Mouse (Mus musculus) liver, embryonic 13.5 days (tissue): ENCODE data around the gene Ap5s1. TPM values are rescaled to one million over a fixed set of nuclear protein-coding genes. Genes with fewer than 3 reads are reported as not detected.

Experiments used
- ATAC-seq: fragments of 200-750 bp; cut with Nextera tagmentation; 2 replicates; pipeline ENCODE4 v1.8.0; 2017; ENCODE audit warnings: low read depth, mild to moderate bottlenecking, moderate number of reproducible peaks, moderate library complexity
- DNase-seq: peaks from one replicate; pipeline ENCODE4 v3.0.0; 2022
- H3K27ac ChIP-seq: fragments of 300-500 bp; sonication (generic); 2 replicates; pipeline ENCODE4 v1.5.1; 2015; ENCODE audit warnings: moderate library complexity, mild to moderate bottlenecking, inconsistent platforms
- H3K27me3 ChIP-seq: fragments of 300-500 bp; sonication (generic); 2 replicates; pipeline ENCODE4 v1.6.1; 2015; ENCODE audit warnings: mild to moderate bottlenecking, inconsistent platforms
- H3K36me3 ChIP-seq: fragments of 300-500 bp; sonication (generic); 2 replicates; pipeline ENCODE4 v1.6.1; 2015; ENCODE audit warnings: mild to moderate bottlenecking, inconsistent platforms
- H3K4me1 ChIP-seq: fragments of 300-500 bp; sonication (generic); replicated peaks from 2 replicates; pipeline ENCODE4 v1.6.1; 2015; ENCODE audit warnings: inconsistent platforms
- H3K4me2 ChIP-seq: fragments of 300-500 bp; sonication (generic); 2 replicates; pipeline ENCODE4 v1.6.1; 2015; ENCODE audit warnings: inconsistent platforms, mild to moderate bottlenecking, moderate library complexity
- H3K4me3 ChIP-seq: fragments of 300-500 bp; sonication (generic); replicated peaks from 2 replicates; pipeline ENCODE4 v1.5.1; 2015; ENCODE audit warnings: mild to moderate bottlenecking, inconsistent platforms
- H3K9ac ChIP-seq: fragments of 300-500 bp; sonication (generic); 2 replicates; pipeline ENCODE4 v1.6.1; 2015; ENCODE audit warnings: mild to moderate bottlenecking, inconsistent platforms
- H3K9me3 ChIP-seq: fragments of 300-500 bp; sonication (generic); replicated peaks from 2 replicates; pipeline ENCODE4 v1.6.1; 2016; ENCODE audit warnings: inconsistent platforms
- WGBS: fragments of 180-500 bp; shearing (Covaris S2); methylation state at CpG from one replicate; pipeline ENCODE4 v1.1.7; 2015; ENCODE audit not compliant: insufficient replicate concordance; 5-methylcytosine and 5-hydroxymethylcytosine counted together
- polyA plus RNA-seq: library from polyadenylated mRNA; unstranded; fragments of >200 nt; fragmentation: Nextera tagmentation; extraction: Ambion mirVana; gene quantifications from 2 replicates; pipeline ENCODE4 v1.2.1, GENCODE M21; 2015

The Ap5s1 gene
- 18.1 and 19.7 TPM in 2 replicates for polyA plus RNA-seq

GRCm38 (mm10) chr2:131206778-131207177 lies at the start of gene Ap5s1:
Gene Ap5s1, plus strand, starts transcription at chr2:131207078.
- Histone ChIP-seq H3K36me3 (peaks cover 13% of the 10 kb centered on the region), H3K27ac (peak within 1 kb of the TSS; percentile 99), H3K27me3 (no peaks in the 10 kb centered on the region), H3K9me3 (no peaks in the 10 kb centered on the region), H3K4me1 (peaks cover 89% of the 10 kb centered on the region), H3K9ac (peak within 1 kb of the TSS; percentile 74), H3K4me3 (peak within 1 kb of the TSS; percentile 24; the same call in 1 of the 2 replicates), H3K4me2 (peak within 1 kb of the TSS; percentile 59)
- DNase-seq, result no peak
- 69% methylated on average over 4 of the region's 4 CpGs for WGBS
- ATAC-seq, result no peak

- H3K4me1 ChIP-seq, result peaks cover 59% of the 10 kb centered on the region
- DNase-seq (peak; percentile 78), ATAC-seq (peak; percentile 85)
- H3K27me3 ChIP-seq, result no peaks in the 10 kb centered on the region
- peaks cover 26% of the 10 kb centered on the region for H3K36me3 ChIP-seq
- no peaks in the 10 kb centered on the region for H3K9me3 ChIP-seq
- peak overlapping the region; percentile 75 for H3K4me3 ChIP-seq
- peak overlapping the region; percentile 87 for H3K9ac ChIP-seq
- peak overlapping the region; percentile 95 for H3K27ac ChIP-seq
- 1% methylated on average over 18 of the region's 18 CpGs for WGBS
- H3K4me2 ChIP-seq, result peak overlapping the region; percentile 79
Measured at GRCm38 (mm10) chr2:131159491-131159910, 47.4 kb upstream of the Ap5s1 start.

GRCm38 (mm10) chr2:131159938-131160581 lies 46.8 kb upstream of the Ap5s1 start, which contains the start of gene 1700037H04Rik:
Gene 1700037H04Rik, minus strand, starts transcription at chr2:131160081.
- Histone ChIP-seq H3K9ac (peak within 1 kb of the TSS; percentile 87), H3K4me3 (peak within 1 kb of the TSS; percentile 75), H3K4me1 (peaks cover 53% of the 10 kb centered on the region), H3K9me3 (no peaks in the 10 kb centered on the region), H3K4me2 (peak within 1 kb of the TSS; percentile 95), H3K27me3 (no peaks in the 10 kb centered on the region), H3K36me3 (peaks cover 21% of the 10 kb centered on the region), H3K27ac (peak within 1 kb of the TSS; percentile 95)
- WGBS, result under 1% methylated on average over 54 of the region's 54 CpGs
- DNase-seq (peak; percentile 95), ATAC-seq (peak; percentile 91)

GRCm38 (mm10) chr2:131160671-131161111 lies 46.2 kb upstream of the Ap5s1 start:
- Histone ChIP-seq H3K27me3 (no peaks in the 10 kb centered on the region), H3K9me3 (no peaks in the 10 kb centered on the region), H3K4me1 (peaks cover 47% of the 10 kb centered on the region), H3K9ac (peak overlapping the region; percentile 81), H3K27ac (peak overlapping the region; percentile 94), H3K36me3 (peaks cover 14% of the 10 kb centered on the region), H3K4me2 (peak overlapping the region; percentile 95), H3K4me3 (peak overlapping the region; percentile 75)
- ATAC-seq, result no peak
- 2% methylated on average over 17 of the region's 17 CpGs for WGBS
- DNase-seq, result no peak

- H3K9ac ChIP-seq, result no peak overlapping the region
- H3K9me3 ChIP-seq, result no peaks in the 10 kb centered on the region
- DNase-seq (no peak), ATAC-seq (no peak)
- H3K27me3 ChIP-seq, result peaks cover 7% of the 10 kb centered on the region
- H3K4me3 ChIP-seq, result no peak overlapping the region
- WGBS, result 75% methylated on average over 7 of the region's 7 CpGs
- no peak overlapping the region for H3K4me2 ChIP-seq
- peaks cover 15% of the 10 kb centered on the region for H3K4me1 ChIP-seq
- no peaks in the 10 kb centered on the region for H3K36me3 ChIP-seq
- no peak overlapping the region for H3K27ac ChIP-seq
Measured at GRCm38 (mm10) chr2:131163924-131164323, 43.0 kb upstream of the Ap5s1 start.

- Histone ChIP-seq H3K9me3 (no peaks in the 10 kb centered on the region), H3K36me3 (no peaks in the 10 kb centered on the region), H3K27me3 (peaks cover 29% of the 10 kb centered on the region), H3K9ac (no peak overlapping the region), H3K27ac (no peak overlapping the region), H3K4me1 (peaks cover 6% of the 10 kb centered on the region), H3K4me3 (no peak overlapping the region), H3K4me2 (no peak overlapping the region)
- ATAC-seq (no peak), DNase-seq (no peak)
- 77% methylated on average over 2 of the region's 2 CpGs for WGBS
Measured at GRCm38 (mm10) chr2:131166172-131166571, 40.7 kb upstream of the Ap5s1 start.

GRCm38 (mm10) chr2:131167984-131168383 lies 38.9 kb upstream of the Ap5s1 start:
- Histone ChIP-seq H3K9ac (no peak overlapping the region), H3K4me1 (peaks cover 20% of the 10 kb centered on the region), H3K9me3 (no peaks in the 10 kb centered on the region), H3K27ac (no peak overlapping the region), H3K4me2 (no peak overlapping the region), H3K36me3 (no peaks in the 10 kb centered on the region), H3K27me3 (peaks cover 47% of the 10 kb centered on the region), H3K4me3 (no peak overlapping the region)
- ATAC-seq (no peak), DNase-seq (no peak)
- WGBS, result 67% methylated on average over 6 of the region's 6 CpGs

- ATAC-seq (no peak), DNase-seq (no peak)
- 71% methylated on average over 1 of the region's 1 CpGs for WGBS
- H3K27ac ChIP-seq, result no peak overlapping the region
- peaks cover 23% of the 10 kb centered on the region for H3K4me1 ChIP-seq
- H3K36me3 ChIP-seq, result no peaks in the 10 kb centered on the region
- H3K9me3 ChIP-seq, result no peaks in the 10 kb centered on the region
- no peak overlapping the region for H3K4me2 ChIP-seq
- no peak overlapping the region for H3K9ac ChIP-seq
- no peak overlapping the region for H3K4me3 ChIP-seq
- peaks cover 57% of the 10 kb centered on the region for H3K27me3 ChIP-seq
Measured at GRCm38 (mm10) chr2:131168914-131169313, 38.0 kb upstream of the Ap5s1 start.

- ATAC-seq (no peak), DNase-seq (no peak)
- no peaks in the 10 kb centered on the region for H3K9me3 ChIP-seq
- no peaks in the 10 kb centered on the region for H3K36me3 ChIP-seq
- peaks cover 41% of the 10 kb centered on the region for H3K4me1 ChIP-seq
- H3K4me2 ChIP-seq, result peak overlapping the region; percentile 52
- peaks cover 64% of the 10 kb centered on the region for H3K27me3 ChIP-seq
- no peak overlapping the region for H3K27ac ChIP-seq
- H3K4me3 ChIP-seq, result peak overlapping the region; percentile 35
- H3K9ac ChIP-seq, result no peak overlapping the region
- WGBS, result 17% methylated on average over 9 of the region's 9 CpGs
Measured at GRCm38 (mm10) chr2:131170936-131171335, 35.9 kb upstream of the Ap5s1 start.

- Histone ChIP-seq H3K9ac (no peak overlapping the region), H3K36me3 (no peaks in the 10 kb centered on the region), H3K9me3 (no peaks in the 10 kb centered on the region), H3K27ac (no peak overlapping the region), H3K4me2 (peak overlapping the region; percentile 52), H3K4me3 (peak overlapping the region; percentile 35), H3K27me3 (peaks cover 64% of the 10 kb centered on the region), H3K4me1 (peaks cover 48% of the 10 kb centered on the region)
- ATAC-seq (no peak), DNase-seq (no peak)
- WGBS, result 6% methylated on average over 43 of the region's 43 CpGs
Measured at GRCm38 (mm10) chr2:131171401-131172104, 35.3 kb upstream of the Ap5s1 start.

GRCm38 (mm10) chr2:131172322-131172721 lies 34.6 kb upstream of the Ap5s1 start:
- WGBS, result 21% methylated on average over 9 of the region's 9 CpGs
- Histone ChIP-seq H3K4me1 (peaks cover 55% of the 10 kb centered on the region), H3K9ac (no peak overlapping the region), H3K4me2 (no peak overlapping the region), H3K36me3 (no peaks in the 10 kb centered on the region; the same call in 1 of the 2 replicates), H3K27me3 (peaks cover 64% of the 10 kb centered on the region), H3K9me3 (no peaks in the 10 kb centered on the region), H3K4me3 (no peak overlapping the region), H3K27ac (no peak overlapping the region)
- ATAC-seq, result peak; percentile 48
- no peak for DNase-seq
